Mouse (Mus musculus) myocyte (in vitro differentiated cells): ENCODE data around the gene Rps19bp1.

ENCODE experiments used
- E2F4 ChIP-seq: IDR thresholded peaks from one replicate; pipeline ENCODE4 v1.6.1; 2011; ENCODE audit warnings: mild to moderate bottlenecking, control low read depth, moderate library complexity; ENCODE audit not compliant: insufficient read depth
- MAX ChIP-seq: IDR thresholded peaks from one replicate; pipeline ENCODE4 v1.6.1; 2011; ENCODE audit warnings: low read depth, mild to moderate bottlenecking, control low read depth
- MYOD1 ChIP-seq, 3 experiments: IDR thresholded peaks; one replicate each; pipeline ENCODE4 v1.6.1; 2011; ENCODE audit warnings: control low read depth in 2 of 3, low read depth in 2 of 3, mild to moderate bottlenecking in 2 of 3, moderate library complexity in 1 of 3; ENCODE audit not compliant: insufficient read length in 2 of 3, control insufficient read depth in 1 of 3
- MYOG ChIP-seq, 3 experiments: IDR thresholded peaks; one replicate each; pipeline ENCODE4 v1.6.1; 2011; ENCODE audit warnings: control low read depth in 2 of 3, low read depth in 2 of 3, mild to moderate bottlenecking in 2 of 3; ENCODE audit not compliant: insufficient read length in 2 of 3, control insufficient read depth in 1 of 3, insufficient read depth in 1 of 3
- POLR2A ChIP-seq: IDR thresholded peaks from one replicate; pipeline ENCODE4 v1.6.1; 2011; ENCODE audit warnings: low read depth, mild to moderate bottlenecking, control low read depth, moderate library complexity; ENCODE audit not compliant: insufficient read length
- SRF ChIP-seq: IDR thresholded peaks from one replicate; pipeline ENCODE4 v1.6.1; 2011; ENCODE audit warnings: low read depth; ENCODE audit not compliant: control insufficient read depth, insufficient read length
- TCF12 ChIP-seq: IDR thresholded peaks from one replicate; pipeline ENCODE4 v1.6.1; 2011; ENCODE audit warnings: mild to moderate bottlenecking, control low read depth; ENCODE audit not compliant: poor library complexity, insufficient read depth, severe bottlenecking
- USF1 ChIP-seq: IDR thresholded peaks from one replicate; pipeline ENCODE4 v1.6.1; 2011; ENCODE audit warnings: low read depth, mild to moderate bottlenecking, control low read depth, moderate library complexity

GRCm38 (mm10) chr15:80303779-80304178 is 39.7 kb upstream of the Rps19bp1 start:
- TF ChIP-seq MYOG (IDR thresholded peaks at IDR 0.05; ENCODE audit: control insufficient read depth in 1 of 3, insufficient read depth in 1 of 3, insufficient read length in 2 of 3, low read depth in 2 of 3) (no peak), USF1 (no peak), TCF12 (no peak), POLR2A (no peak), SRF (no peak), MAX (no peak), MYOD1 (IDR thresholded peaks at IDR 0.05; ENCODE audit: control insufficient read depth in 1 of 3, insufficient read length in 2 of 3, low read depth in 2 of 3) (no peak), E2F4 (no peak)
